Mouse (Mus musculus): Measurements from ENCODE around the gene Ccdc146. TPM values are rescaled to one million over a fixed set of nuclear protein-coding genes. Genes with fewer than 3 reads are reported as not detected.
A peak's percentile ranks its signal among the peaks of the same experiment; 100 is the strongest.

The Ccdc146 gene
- polyA plus RNA-seq (2015; fragmentation: Nextera tagmentation; extraction: Ambion mirVana): 0.13 and 0.36 TPM in 2 replicates

DNA sequence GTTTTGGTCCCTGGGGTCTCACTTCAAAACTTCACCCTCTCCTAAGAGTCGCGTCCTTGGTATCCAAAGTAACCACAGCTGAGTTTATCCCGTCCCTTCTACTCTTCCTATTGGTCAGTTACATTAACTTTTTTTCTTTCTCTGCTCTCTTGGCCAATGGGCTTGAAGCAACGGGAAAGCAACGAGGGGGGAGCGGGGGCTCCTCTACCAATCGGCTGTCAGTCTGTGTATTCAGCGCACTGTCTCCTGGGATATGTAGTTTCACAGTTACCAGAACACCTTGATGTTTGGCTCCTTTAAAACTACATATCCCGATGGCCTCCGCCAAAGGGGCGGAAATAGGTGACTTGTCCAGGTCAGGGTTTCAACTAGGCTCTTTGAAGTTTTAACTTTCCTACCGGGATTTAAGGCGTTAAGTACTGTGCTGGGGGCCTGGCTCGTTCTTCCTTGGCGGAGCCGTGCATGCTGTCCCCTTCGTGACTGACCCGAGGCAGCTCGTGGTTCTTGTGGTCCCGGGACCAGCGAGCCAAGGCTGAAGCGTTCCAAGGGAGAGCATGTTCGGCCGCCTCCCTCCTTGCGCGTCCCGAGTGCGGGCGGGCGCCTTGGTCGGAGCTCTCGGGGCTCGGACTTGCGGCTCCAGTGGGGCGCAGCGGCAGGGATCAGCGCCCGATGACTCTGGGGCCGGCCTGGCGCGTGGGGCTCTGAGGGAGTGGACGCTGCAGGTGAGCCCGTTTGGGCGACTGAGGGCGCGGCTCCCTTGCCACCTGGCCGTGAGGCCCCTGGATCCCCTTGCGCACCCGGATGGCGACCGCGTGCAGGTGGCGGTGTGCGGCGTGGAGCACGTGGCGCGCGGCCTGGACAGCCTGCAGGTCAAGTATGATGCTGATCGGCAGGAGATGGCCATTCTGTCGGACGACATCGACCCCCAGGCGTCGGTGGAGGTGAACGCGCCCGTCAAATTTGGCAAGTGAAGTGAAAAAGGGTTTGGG, at the start of gene Ccdc146, which contains the start of gene Fam185a:
Gene Ccdc146 (minus strand): TSS at position 64 of the 989 bp plus-strand sequence.
Gene Fam185a (plus strand): TSS at position 345 of the 989 bp plus-strand sequence.
- no peaks in the 10 kb centered on the region for H3K36me3 ChIP-seq (ENCODE audit: control insufficient read depth, insufficient read depth, low read length)
- H3K4me3 ChIP-seq (ENCODE audit: low read length): peak within 1 kb of the TSS; percentile 75
- peak within 1 kb of the TSS; percentile 75 for H3K27ac ChIP-seq (ENCODE audit: low read length)
- under 1% methylated on average over 68 of the region's 68 CpGs for WGBS
- H3K27me3 ChIP-seq (replicated peaks; ENCODE audit: control insufficient read depth, insufficient read depth, low read length): no peaks in the 10 kb centered on the region
- H3K4me1 ChIP-seq (ENCODE audit: control insufficient read depth, insufficient read depth, low read length): peaks cover 13% of the 10 kb centered on the region
- peak within 1 kb of the TSS; percentile 76 for H3K4me2 ChIP-seq (ENCODE audit: low read depth, low read length)
- ATAC-seq: peak; percentile 100
- no peaks in the 10 kb centered on the region for H3K9me3 ChIP-seq (ENCODE audit: control insufficient read depth, low read length)
- H3K9ac ChIP-seq (ENCODE audit: low read depth, low read length): peak within 1 kb of the TSS; percentile 76

DNA sequence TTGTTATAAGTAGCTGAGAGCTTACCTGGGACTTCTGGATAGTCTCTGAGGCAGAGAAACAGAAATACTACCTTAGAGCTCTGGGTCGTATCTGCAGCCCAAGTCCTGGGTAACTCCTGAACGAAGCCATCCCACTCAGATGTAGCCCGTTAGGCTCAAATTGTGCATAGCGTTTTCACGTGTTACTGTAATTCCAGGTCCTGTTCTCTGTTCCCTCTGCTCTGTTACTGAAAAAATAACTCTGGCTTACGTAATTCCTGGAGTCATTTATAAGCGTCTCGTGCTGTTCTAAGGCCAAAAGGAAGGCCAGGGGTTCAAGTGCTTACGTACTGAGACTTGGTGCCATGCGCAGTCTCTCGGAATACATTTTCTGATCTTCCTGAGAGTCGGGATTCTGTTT, 43.6 kb upstream of the Ccdc146 start:
- Histone ChIP-seq H3K27me3 (replicated peaks; ENCODE audit: control insufficient read depth, insufficient read depth, low read length) (no peaks in the 10 kb centered on the region), H3K27ac (ENCODE audit: low read length) (no peak overlapping the region), H3K4me3 (ENCODE audit: low read length) (no peak overlapping the region), H3K36me3 (ENCODE audit: control insufficient read depth, insufficient read depth, low read length) (no peaks in the 10 kb centered on the region), H3K4me1 (ENCODE audit: control insufficient read depth, insufficient read depth, low read length) (no peaks in the 10 kb centered on the region), H3K4me2 (ENCODE audit: low read depth, low read length) (no peak overlapping the region), H3K9ac (ENCODE audit: low read depth, low read length) (no peak overlapping the region), H3K9me3 (ENCODE audit: control insufficient read depth, low read length) (no peaks in the 10 kb centered on the region)
- 85% methylated on average over 12 of the region's 12 CpGs for WGBS
- ATAC-seq: no peak

DNA sequence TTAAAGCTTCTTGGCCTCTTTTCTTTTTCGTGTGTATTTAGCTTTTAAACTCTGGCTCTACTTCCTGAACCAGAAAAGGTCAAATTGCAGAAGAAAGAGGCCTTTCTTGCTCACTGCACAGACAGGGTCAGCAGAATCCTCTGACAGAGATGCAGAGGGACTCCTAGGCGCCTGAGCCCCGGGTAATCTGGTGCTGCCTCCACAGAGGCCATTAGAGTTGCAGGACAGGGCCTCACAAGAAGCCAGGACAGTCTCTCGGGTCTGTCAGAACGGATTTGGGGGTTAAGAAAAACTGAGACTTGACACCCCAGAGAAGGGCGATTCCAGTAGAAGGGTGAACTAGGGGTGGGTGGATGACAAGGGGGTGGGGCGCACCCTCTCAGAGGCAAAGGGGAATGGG, 42.9 kb upstream of the Ccdc146 start:
- Histone ChIP-seq H3K4me2 (ENCODE audit: low read depth, low read length) (no peak overlapping the region), H3K9me3 (ENCODE audit: control insufficient read depth, low read length) (no peaks in the 10 kb centered on the region), H3K27me3 (replicated peaks; ENCODE audit: control insufficient read depth, insufficient read depth, low read length) (no peaks in the 10 kb centered on the region), H3K4me1 (ENCODE audit: control insufficient read depth, insufficient read depth, low read length) (no peaks in the 10 kb centered on the region), H3K36me3 (ENCODE audit: control insufficient read depth, insufficient read depth, low read length) (no peaks in the 10 kb centered on the region), H3K9ac (ENCODE audit: low read depth, low read length) (no peak overlapping the region), H3K27ac (ENCODE audit: low read length) (no peak overlapping the region), H3K4me3 (ENCODE audit: low read length) (no peak overlapping the region)
- ATAC-seq: no peak
- WGBS: 69% methylated on average over 7 of the region's 7 CpGs

DNA sequence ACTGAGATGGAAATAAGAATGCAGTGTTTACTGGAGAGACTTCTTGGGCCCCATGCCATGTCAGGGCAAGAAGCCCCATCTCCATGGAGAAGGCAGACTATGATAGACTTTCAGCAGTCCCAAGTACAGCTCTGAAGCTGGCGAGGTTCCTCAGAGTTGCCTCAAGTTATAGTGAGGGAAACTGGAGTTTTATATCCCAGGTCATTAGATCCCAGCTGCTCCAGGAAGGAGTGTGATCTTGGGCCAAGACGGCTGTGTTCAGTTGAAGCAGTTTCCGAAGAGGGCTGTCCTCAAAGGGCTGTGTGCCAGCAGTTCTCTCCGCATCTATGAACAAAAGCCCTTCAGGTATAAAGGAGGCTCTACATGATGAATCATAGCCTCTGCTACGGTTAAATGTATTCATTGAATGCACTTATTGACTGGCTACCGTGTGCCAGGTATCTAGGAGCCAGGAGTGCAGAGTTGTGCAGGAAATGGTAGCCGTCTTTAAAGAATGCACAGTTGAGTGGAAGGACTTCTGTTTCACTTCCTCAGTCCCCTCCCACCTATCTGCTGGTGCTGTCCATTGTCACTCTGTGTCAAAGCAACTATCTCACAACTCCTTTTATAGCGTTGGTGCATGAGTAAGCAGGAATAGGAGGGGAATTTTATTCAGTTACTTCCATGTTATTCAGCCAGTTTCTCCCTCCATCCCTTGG, 16.5 kb upstream of the Ccdc146 start:
- H3K27me3 ChIP-seq (replicated peaks; ENCODE audit: control insufficient read depth, insufficient read depth, low read length): no peaks in the 10 kb centered on the region
- no peak overlapping the region for H3K9ac ChIP-seq (ENCODE audit: low read depth, low read length)
- no peaks in the 10 kb centered on the region for H3K9me3 ChIP-seq (ENCODE audit: control insufficient read depth, low read length)
- no peak overlapping the region for H3K4me3 ChIP-seq (ENCODE audit: low read length)
- peak; percentile 39; the same call in 1 of the 2 replicates for ATAC-seq
- 61% methylated on average over 8 of the region's 8 CpGs for WGBS
- H3K4me2 ChIP-seq (ENCODE audit: low read depth, low read length): no peak overlapping the region
- H3K27ac ChIP-seq (ENCODE audit: low read length): 0 out of 2 replicates have a peak overlapping the region, but pooled peaks have one; percentile 18
- H3K4me1 ChIP-seq (ENCODE audit: control insufficient read depth, insufficient read depth, low read length): peaks cover 15% of the 10 kb centered on the region; the same call in 1 of the 2 replicates
- H3K36me3 ChIP-seq (ENCODE audit: control insufficient read depth, insufficient read depth, low read length): no peaks in the 10 kb centered on the region

DNA sequence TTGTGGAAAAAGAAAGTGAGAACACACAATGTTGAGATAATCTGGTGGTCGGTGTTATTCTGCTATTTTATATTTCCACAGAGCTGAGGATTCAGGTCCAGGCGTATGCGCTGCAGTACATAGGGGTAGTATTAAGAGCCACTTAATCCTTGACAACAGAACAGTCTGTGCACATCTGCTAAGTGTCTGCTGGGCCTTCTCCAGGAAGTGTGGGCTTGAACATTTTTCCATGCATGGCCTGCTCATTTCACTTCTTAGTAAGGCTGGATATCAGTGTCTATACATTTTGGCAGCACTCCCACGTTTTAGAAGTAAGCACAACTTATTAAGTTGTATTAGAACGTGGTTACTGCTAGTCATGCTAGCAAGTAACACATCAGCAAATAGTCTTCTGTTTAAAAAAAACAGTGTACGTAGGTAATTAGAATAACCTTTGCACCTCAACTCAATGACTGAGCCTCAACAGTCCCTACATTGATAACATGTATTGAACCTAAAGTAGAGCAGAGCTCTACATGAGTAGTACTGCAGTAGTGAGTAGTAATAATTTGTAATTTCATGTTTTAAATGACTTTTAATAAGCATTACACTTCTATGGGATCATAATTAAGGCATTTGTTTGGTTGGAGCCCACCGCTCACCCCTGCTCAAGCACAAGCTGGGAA, 15.1 kb upstream of the Ccdc146 start:
- Histone ChIP-seq H3K4me2 (ENCODE audit: low read depth, low read length) (no peak overlapping the region), H3K27ac (ENCODE audit: low read length) (peak overlapping the region; percentile 33; the same call in 1 of the 2 replicates), H3K4me3 (ENCODE audit: low read length) (no peak overlapping the region), H3K4me1 (ENCODE audit: control insufficient read depth, insufficient read depth, low read length) (peaks cover 15% of the 10 kb centered on the region; the same call in 1 of the 2 replicates), H3K27me3 (replicated peaks; ENCODE audit: control insufficient read depth, insufficient read depth, low read length) (no peaks in the 10 kb centered on the region), H3K36me3 (ENCODE audit: control insufficient read depth, insufficient read depth, low read length) (no peaks in the 10 kb centered on the region), H3K9me3 (ENCODE audit: control insufficient read depth, low read length) (no peaks in the 10 kb centered on the region), H3K9ac (ENCODE audit: low read depth, low read length) (no peak overlapping the region)
- ATAC-seq: peak; percentile 71
- WGBS: 55% methylated on average over 7 of the region's 7 CpGs

DNA sequence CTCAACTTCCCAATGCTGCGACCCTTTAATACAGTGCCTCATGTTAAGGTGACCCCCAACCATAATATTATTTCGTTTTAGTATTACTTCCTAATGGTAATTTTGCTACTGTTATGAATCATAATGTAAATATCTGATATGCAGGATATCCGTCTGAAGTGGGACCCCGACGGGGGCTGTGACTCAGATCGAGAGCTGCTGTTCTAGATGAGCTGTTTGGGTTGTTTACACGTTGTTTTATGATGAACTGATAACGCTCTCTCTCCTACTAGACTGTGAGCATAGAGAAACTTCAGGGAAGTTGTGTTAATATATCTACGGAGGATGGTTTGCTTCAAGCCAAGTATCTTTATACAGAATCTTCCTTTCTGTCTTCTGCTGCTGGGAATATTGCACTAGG, 14.0 kb upstream of the Ccdc146 start:
- WGBS: 70% methylated on average over 9 of the region's 9 CpGs
- H3K27me3 ChIP-seq (replicated peaks; ENCODE audit: control insufficient read depth, insufficient read depth, low read length): no peaks in the 10 kb centered on the region
- H3K4me3 ChIP-seq (ENCODE audit: low read length): no peak overlapping the region
- H3K4me2 ChIP-seq (ENCODE audit: low read depth, low read length): no peak overlapping the region
- no peak overlapping the region for H3K27ac ChIP-seq (ENCODE audit: low read length)
- no peaks in the 10 kb centered on the region for H3K9me3 ChIP-seq (ENCODE audit: control insufficient read depth, low read length)
- H3K4me1 ChIP-seq (ENCODE audit: control insufficient read depth, insufficient read depth, low read length): peaks cover 15% of the 10 kb centered on the region; the same call in 1 of the 2 replicates
- no peaks in the 10 kb centered on the region for H3K36me3 ChIP-seq (ENCODE audit: control insufficient read depth, insufficient read depth, low read length)
- ATAC-seq: no peak
- no peak overlapping the region for H3K9ac ChIP-seq (ENCODE audit: low read depth, low read length)

DNA sequence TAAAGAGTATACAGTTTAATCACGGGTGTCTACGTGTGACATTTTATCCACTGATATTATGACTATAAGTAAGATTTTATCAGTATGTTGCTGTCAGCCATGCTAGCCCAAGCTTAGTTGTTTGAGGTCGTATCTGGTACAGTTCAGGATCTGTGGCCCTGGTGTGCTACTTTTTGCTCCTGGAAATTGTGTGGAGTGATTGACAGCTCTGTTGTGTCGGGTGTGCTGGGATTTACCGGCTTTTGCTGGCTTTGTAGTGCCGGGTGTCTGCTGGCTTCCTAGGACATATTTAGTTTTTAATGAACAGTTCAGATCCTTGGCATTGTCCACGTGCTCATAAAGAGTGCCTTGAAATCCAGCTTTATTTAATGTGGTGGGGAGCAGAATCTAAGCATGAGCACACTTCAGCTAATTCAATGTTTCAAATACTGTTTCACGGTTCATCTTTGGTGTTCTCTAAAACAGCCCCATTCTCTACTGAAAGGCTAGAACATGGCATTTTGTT, 12.0 kb upstream of the Ccdc146 start:
- H3K4me3 ChIP-seq (ENCODE audit: low read length): no peak overlapping the region
- H3K9me3 ChIP-seq (ENCODE audit: control insufficient read depth, low read length): no peaks in the 10 kb centered on the region
- H3K27me3 ChIP-seq (replicated peaks; ENCODE audit: control insufficient read depth, insufficient read depth, low read length): no peaks in the 10 kb centered on the region
- peaks cover 15% of the 10 kb centered on the region; the same call in 1 of the 2 replicates for H3K4me1 ChIP-seq (ENCODE audit: control insufficient read depth, insufficient read depth, low read length)
- 74% methylated on average over 8 of the region's 8 CpGs for WGBS
- ATAC-seq: no peak
- H3K9ac ChIP-seq (ENCODE audit: low read depth, low read length): no peak overlapping the region
- no peak overlapping the region for H3K4me2 ChIP-seq (ENCODE audit: low read depth, low read length)
- no peaks in the 10 kb centered on the region for H3K36me3 ChIP-seq (ENCODE audit: control insufficient read depth, insufficient read depth, low read length)
- no peak overlapping the region for H3K27ac ChIP-seq (ENCODE audit: low read length)

DNA sequence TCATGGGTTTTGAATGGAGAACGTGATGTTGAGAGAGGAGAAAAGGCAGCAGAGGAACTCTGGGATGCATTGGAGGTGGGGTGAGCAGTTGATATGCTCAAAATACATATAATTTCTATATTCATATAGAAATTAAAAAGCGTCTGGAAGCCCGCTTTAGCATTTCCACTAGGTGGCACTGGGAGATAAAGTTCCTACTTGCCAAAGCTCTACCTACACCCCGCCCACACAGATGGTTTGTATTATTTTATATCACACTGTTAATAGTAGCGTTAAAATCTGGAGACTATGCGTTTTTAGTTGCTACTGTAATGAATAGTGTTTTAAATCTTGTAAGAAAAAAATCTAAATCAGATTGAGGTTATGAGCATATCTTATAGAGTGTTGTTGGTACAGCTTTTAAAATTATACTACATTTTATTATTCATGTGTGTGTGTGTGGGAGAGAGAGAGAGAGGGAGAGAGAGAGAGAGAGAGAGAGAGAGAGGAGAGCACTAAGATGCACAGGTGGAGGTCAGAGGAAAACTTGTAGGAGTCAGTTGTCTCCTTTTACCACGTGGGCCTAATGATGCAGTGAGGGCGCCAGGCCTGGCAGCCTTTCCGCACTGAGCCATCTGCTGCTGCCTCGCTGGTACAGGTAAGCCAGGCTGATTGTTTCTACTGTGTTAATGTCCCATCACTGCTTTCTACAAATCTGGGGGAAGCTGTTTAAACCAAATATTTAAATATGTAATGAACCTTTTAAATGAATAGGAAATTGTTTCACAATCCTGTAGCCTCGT, 9.9 kb upstream of the Ccdc146 start:
- H3K4me1 ChIP-seq (ENCODE audit: control insufficient read depth, insufficient read depth, low read length): peaks cover 7% of the 10 kb centered on the region; the same call in 1 of the 2 replicates
- no peak overlapping the region for H3K4me2 ChIP-seq (ENCODE audit: low read depth, low read length)
- H3K27ac ChIP-seq (ENCODE audit: low read length): no peak overlapping the region
- ATAC-seq: no peak
- H3K9ac ChIP-seq (ENCODE audit: low read depth, low read length): no peak overlapping the region
- no peaks in the 10 kb centered on the region for H3K36me3 ChIP-seq (ENCODE audit: control insufficient read depth, insufficient read depth, low read length)
- no peak overlapping the region for H3K4me3 ChIP-seq (ENCODE audit: low read length)
- no peaks in the 10 kb centered on the region for H3K27me3 ChIP-seq (replicated peaks; ENCODE audit: control insufficient read depth, insufficient read depth, low read length)
- 71% methylated on average over 11 of the region's 11 CpGs for WGBS
- no peaks in the 10 kb centered on the region for H3K9me3 ChIP-seq (ENCODE audit: control insufficient read depth, low read length)
